Mouse (Mus musculus) Muller cell, postnatal 12 days (primary cell): Measurements from ENCODE around the gene Llgl2.

Experiments used
- DNase-seq: peaks from one replicate; pipeline ENCODE4 v3.0.0-alpha.2; 2015; ENCODE audit errors: inconsistent ontology term

Llgl2 gene

GRCm38 (mm10) chr11:115823774-115824740 lies at the start of gene Llgl2:
TSS of gene Llgl2 (plus strand) at chr11:115824049.
- peak; percentile 94 for DNase-seq

GRCm38 (mm10) chr11:115774653-115775052 lies 49.2 kb upstream of the Llgl2 start:
- no peak for DNase-seq

- peak; percentile 59 for DNase-seq
Observed at GRCm38 (mm10) chr11:115775821-115776665, 47.8 kb upstream of the Llgl2 start.

- no peak for DNase-seq
Observed at GRCm38 (mm10) chr11:115776954-115777353, 46.9 kb upstream of the Llgl2 start.

- DNase-seq = no peak
Observed at GRCm38 (mm10) chr11:115777487-115778335, 46.1 kb upstream of the Llgl2 start.

GRCm38 (mm10) chr11:115779038-115779571 lies 44.7 kb upstream of the Llgl2 start:
- DNase-seq = peak; percentile 74

- DNase-seq = peak; percentile 72
Observed at GRCm38 (mm10) chr11:115780141-115781070, 43.4 kb upstream of the Llgl2 start.

- DNase-seq = no peak
Observed at GRCm38 (mm10) chr11:115786473-115786872, 37.4 kb upstream of the Llgl2 start.

- DNase-seq = no peak
Observed at GRCm38 (mm10) chr11:115789787-115790186, 34.1 kb upstream of the Llgl2 start.

GRCm38 (mm10) chr11:115791919-115792318 lies 31.9 kb upstream of the Llgl2 start:
- no peak for DNase-seq

- no peak for DNase-seq
Observed at GRCm38 (mm10) chr11:115792353-115792752, 31.5 kb upstream of the Llgl2 start.

- DNase-seq = no peak
Observed at GRCm38 (mm10) chr11:115796898-115797297, 27.0 kb upstream of the Llgl2 start.

- DNase-seq = no peak
Observed at GRCm38 (mm10) chr11:115797665-115798064, 26.2 kb upstream of the Llgl2 start.

- no peak for DNase-seq
Observed at GRCm38 (mm10) chr11:115800981-115801380, 22.9 kb upstream of the Llgl2 start.

- no peak for DNase-seq
Observed at GRCm38 (mm10) chr11:115803072-115803709, 20.7 kb upstream of the Llgl2 start.

GRCm38 (mm10) chr11:115805005-115805404 lies 18.8 kb upstream of the Llgl2 start:
- DNase-seq = no peak

- DNase-seq = no peak
Observed at GRCm38 (mm10) chr11:115806154-115806553, 17.7 kb upstream of the Llgl2 start.

- no peak for DNase-seq
Observed at GRCm38 (mm10) chr11:115807306-115807705, 16.5 kb upstream of the Llgl2 start.

GRCm38 (mm10) chr11:115807971-115808370 lies 15.9 kb upstream of the Llgl2 start:
- DNase-seq = peak; percentile 61
